Mouse (Mus musculus) stomach, embryonic 15.5 days (tissue): ENCODE data around the gene Cdhr4. TPM values are rescaled to one million over a fixed set of nuclear protein-coding genes. Genes with fewer than 3 reads are reported as not detected.
A peak's percentile ranks its signal among the peaks of the same experiment; 100 is the strongest.

Experiments
- ATAC-seq: fragments of 200-750 bp; cut with Nextera tagmentation; 2 replicates; pipeline ENCODE4 v1.8.0; 2017; ENCODE audit warnings: low read depth, moderate number of reproducible peaks, moderate TSS enrichment; ENCODE audit not compliant: insufficient read depth, low FRiP score
- H3K27ac ChIP-seq: fragments of 300-500 bp; sonication (generic); 2 replicates; pipeline ENCODE4 v1.5.1; 2015; ENCODE audit warnings: mild to moderate bottlenecking, inconsistent platforms
- H3K27me3 ChIP-seq: fragments of 300-500 bp; sonication (generic); replicated peaks from 2 replicates; pipeline ENCODE4 v1.6.1; 2015; ENCODE audit warnings: inconsistent platforms
- H3K36me3 ChIP-seq: fragments of 300-500 bp; sonication (generic); 2 replicates; pipeline ENCODE4 v1.6.1; 2015; ENCODE audit warnings: inconsistent platforms
- H3K4me1 ChIP-seq: fragments of 300-500 bp; sonication (generic); 2 replicates; pipeline ENCODE4 v1.6.1; 2015; ENCODE audit warnings: inconsistent platforms
- H3K4me2 ChIP-seq: fragments of 300-500 bp; sonication (generic); 2 replicates; pipeline ENCODE4 v1.6.1; 2015; ENCODE audit warnings: mild to moderate bottlenecking, inconsistent platforms
- H3K4me3 ChIP-seq: fragments of 300-500 bp; sonication (generic); replicated peaks from 2 replicates; pipeline ENCODE4 v1.5.1; 2015; ENCODE audit warnings: inconsistent platforms
- H3K9ac ChIP-seq: fragments of 300-500 bp; sonication (generic); 2 replicates; pipeline ENCODE4 v1.6.1; 2015; ENCODE audit warnings: inconsistent platforms
- H3K9me3 ChIP-seq: fragments of 300-500 bp; sonication (generic); 2 replicates; pipeline ENCODE4 v1.6.1; 2016; ENCODE audit warnings: inconsistent platforms
- WGBS: fragments of 180-500 bp; shearing (Covaris S2); methylation state at CpG from one replicate; pipeline ENCODE4 v1.1.7; 2015; 5-methylcytosine and 5-hydroxymethylcytosine counted together
- polyA plus RNA-seq: library from polyadenylated mRNA; unstranded; fragments of >200 nt; fragmentation: Nextera tagmentation; extraction: Ambion mirVana; gene quantifications from 2 replicates; pipeline ENCODE4 v1.2.1, GENCODE M21; 2015

The Cdhr4 gene
- polyA plus RNA-seq, 1 experiment from 2014 or later: 10.9 TPM

DNA sequence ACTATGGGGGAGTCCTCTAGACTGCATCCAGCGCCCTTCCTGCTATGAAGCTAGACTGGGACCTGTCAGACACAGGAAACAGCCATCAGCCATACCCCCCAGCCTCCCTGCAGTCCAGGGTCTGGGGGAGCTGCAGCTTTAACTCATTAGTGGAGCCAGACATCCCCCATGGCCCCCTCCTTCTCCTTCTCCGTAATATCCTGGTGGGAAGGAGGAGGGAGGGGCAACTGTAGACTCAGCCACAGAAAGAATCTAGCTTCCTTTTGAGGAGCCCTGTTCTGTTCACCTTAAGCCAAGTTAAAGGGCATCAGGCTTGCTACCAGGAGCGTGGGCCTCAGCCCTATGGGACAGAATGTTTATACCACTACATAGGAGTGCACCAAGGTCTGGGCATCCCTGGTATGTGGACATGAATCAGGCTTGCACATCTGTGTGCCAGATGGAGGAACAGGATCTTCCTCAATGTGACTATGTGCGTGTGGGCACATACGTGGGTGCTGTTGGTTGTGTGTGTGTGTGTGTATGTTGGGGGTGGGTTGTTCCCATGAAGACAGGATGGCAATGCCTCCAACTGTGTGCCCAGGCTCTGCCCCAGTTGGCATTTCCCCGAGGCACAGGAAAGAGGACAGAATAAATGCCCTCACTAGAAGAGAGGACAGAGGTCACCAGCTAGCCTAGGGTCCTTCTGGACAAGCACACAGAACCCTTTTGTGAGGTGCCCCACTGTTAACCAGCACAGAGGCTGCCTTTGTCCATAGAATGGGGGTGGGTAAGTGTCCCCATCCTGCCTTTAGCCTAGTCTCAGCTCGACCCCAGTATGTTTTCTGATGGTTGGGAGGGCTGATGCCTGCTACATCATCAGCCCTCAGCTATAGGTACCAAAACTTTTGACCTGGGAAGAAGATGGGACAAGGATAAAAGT, 10.4 kb upstream of the Cdhr4 start:
- no peaks in the 10 kb centered on the region for H3K36me3 ChIP-seq
- H3K27me3 ChIP-seq: no peaks in the 10 kb centered on the region
- no peaks in the 10 kb centered on the region for H3K9me3 ChIP-seq
- peak; percentile 8; the same call in 1 of the 2 replicates for ATAC-seq
- peaks cover 39% of the 10 kb centered on the region for H3K4me1 ChIP-seq
- peak overlapping the region; percentile 100 for H3K27ac ChIP-seq
- H3K4me3 ChIP-seq: peak overlapping the region; percentile 77
- 29% methylated on average over 7 of the region's 7 CpGs for WGBS
- peak overlapping the region; percentile 13; the same call in 1 of the 2 replicates for H3K9ac ChIP-seq
- peak overlapping the region; percentile 81 for H3K4me2 ChIP-seq

DNA sequence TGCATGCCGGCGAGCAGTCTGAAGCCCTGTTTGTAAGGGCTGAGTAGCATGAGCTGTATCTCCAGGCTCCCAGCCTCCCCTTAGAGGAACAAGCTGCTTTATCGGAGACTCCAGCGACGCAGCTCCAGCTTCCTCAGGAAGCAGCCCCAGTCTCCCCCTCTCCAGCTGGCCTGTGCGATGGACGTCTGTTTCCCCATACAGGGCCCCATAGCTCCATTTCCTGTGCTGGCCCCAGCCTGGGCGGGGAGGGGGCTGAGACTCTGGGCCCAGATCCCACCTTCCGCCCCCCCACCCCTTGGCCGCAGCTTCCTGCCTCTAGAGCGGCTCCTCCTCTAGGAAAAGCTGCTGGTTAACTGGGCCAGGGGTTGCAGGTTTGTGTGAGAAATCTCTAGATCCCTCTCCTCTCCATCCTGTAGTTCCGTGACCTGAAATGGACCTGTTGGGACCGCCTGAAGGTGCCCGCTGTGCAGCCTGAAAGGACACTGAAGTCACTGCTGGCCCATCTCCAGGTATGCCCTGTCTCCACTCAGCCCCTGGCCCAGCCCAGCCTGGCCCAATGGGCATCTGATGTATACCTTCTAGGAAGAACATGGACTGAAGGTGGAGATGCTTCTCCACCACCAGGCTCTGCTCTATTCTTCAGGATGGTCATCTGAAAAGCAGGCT, 9.5 kb upstream of the Cdhr4 start, which contains the start of gene Gm20661:
Gene Gm20661 (plus strand): TSS at position 378 of the 666 bp plus-strand sequence.
- no peaks in the 10 kb centered on the region for H3K27me3 ChIP-seq
- WGBS: 14% methylated on average over 14 of the region's 14 CpGs
- H3K4me1 ChIP-seq: peaks cover 41% of the 10 kb centered on the region
- peak within 1 kb of the TSS; percentile 81 for H3K4me2 ChIP-seq
- H3K36me3 ChIP-seq: no peaks in the 10 kb centered on the region
- ATAC-seq: peak; percentile 77
- peak within 1 kb of the TSS; percentile 77 for H3K4me3 ChIP-seq
- no peaks in the 10 kb centered on the region for H3K9me3 ChIP-seq
- peak within 1 kb of the TSS; percentile 65; the same call in 1 of the 2 replicates for H3K9ac ChIP-seq
- H3K27ac ChIP-seq: peak within 1 kb of the TSS; percentile 100

DNA sequence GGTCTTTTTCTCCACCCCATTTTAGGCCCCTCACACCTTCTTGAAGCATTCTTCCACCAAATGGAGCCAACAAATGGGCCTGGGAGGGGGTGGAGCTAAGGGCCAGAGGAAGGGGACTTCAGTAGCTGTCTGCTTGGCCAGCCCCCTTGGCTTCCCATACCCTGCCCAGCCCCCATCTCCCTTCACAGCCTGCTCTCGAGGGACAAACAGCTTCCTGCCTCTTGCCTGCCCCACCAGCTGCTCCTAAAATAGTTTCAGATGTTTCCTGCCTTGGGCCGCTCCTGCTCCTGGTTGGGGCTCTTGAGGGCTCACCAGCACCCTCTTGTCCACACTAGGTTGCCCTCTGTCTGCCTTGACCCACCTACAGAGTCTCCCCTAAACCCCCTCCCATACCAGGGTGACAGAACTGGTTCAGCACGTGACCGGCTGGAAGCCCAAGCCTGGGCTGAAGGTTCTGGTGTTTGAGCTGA, 8.8 kb upstream of the Cdhr4 start:
- ATAC-seq: peak; percentile 44
- Histone ChIP-seq H3K9me3 (no peaks in the 10 kb centered on the region), H3K36me3 (no peaks in the 10 kb centered on the region), H3K4me2 (peak overlapping the region; percentile 81), H3K9ac (peak overlapping the region; percentile 65; the same call in 1 of the 2 replicates), H3K4me1 (peaks cover 41% of the 10 kb centered on the region), H3K27me3 (no peaks in the 10 kb centered on the region), H3K4me3 (peak overlapping the region; percentile 77), H3K27ac (peak overlapping the region; percentile 100)
- WGBS: 13% methylated on average over 4 of the region's 4 CpGs

DNA sequence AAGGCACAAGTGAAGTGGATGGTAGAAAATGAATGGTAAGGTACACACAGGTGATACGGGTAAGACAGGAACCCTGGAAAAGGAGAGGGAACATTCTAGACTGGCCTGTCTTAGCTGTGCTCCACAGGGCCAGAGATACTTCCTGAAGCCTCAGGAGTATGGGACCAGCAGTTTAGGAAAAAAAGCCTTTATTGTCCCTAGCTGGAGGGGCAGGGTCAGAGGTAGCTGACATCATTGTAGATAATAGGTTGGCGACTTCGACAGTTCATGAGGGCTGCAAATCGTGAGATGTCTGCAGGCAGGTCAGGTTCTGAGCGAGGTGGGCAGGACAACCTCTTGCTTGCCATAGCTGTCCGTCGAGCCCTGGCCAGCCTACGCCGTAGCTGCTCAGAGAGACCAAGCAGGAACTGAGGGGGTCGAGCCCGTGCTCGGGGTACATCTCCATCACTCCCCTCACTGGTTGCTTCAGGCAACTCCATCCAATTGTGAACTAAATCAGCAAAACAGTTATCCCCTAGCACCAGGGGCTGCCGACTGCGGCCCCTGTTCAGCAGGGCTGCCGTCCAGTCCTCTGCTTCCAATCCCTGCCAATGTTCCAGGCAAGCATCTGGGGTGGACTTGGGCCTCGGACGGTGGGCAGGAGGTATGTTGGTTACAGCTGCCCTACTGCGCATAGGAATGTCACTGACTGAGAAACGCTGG, 8.1 kb upstream of the Cdhr4 start:
- H3K27ac ChIP-seq: peak overlapping the region; percentile 100
- H3K27me3 ChIP-seq: no peaks in the 10 kb centered on the region
- ATAC-seq: no peak
- no peaks in the 10 kb centered on the region for H3K9me3 ChIP-seq
- H3K4me2 ChIP-seq: peak overlapping the region; percentile 81
- peaks cover 41% of the 10 kb centered on the region for H3K4me1 ChIP-seq
- H3K9ac ChIP-seq: peak overlapping the region; percentile 65; the same call in 1 of the 2 replicates
- 40% methylated on average over 19 of the region's 19 CpGs for WGBS
- peak overlapping the region; percentile 77 for H3K4me3 ChIP-seq
- H3K36me3 ChIP-seq: no peaks in the 10 kb centered on the region

DNA sequence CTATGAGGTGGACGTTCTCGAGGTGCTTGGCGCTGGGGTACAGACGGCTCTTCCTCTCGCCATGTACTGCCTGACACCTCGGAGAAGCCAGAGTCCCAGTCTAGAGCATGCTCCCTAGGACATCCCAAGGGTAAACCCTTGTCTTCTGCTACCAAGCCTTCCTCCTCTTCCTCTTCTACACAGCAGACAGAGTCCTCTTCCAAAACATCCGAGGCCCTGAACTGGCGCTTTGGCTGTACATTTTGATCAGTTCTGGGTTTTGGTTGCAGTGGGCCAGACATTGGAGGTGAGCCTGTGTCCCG, 7.6 kb upstream of the Cdhr4 start:
- 39% methylated on average over 9 of the region's 9 CpGs for WGBS
- no peak for ATAC-seq
- Histone ChIP-seq H3K4me2 (peak overlapping the region; percentile 81), H3K4me3 (peak overlapping the region; percentile 77), H3K36me3 (no peaks in the 10 kb centered on the region), H3K27ac (peak overlapping the region; percentile 100), H3K4me1 (peaks cover 41% of the 10 kb centered on the region), H3K9me3 (no peaks in the 10 kb centered on the region), H3K27me3 (no peaks in the 10 kb centered on the region), H3K9ac (peak overlapping the region; percentile 65; the same call in 1 of the 2 replicates)

DNA sequence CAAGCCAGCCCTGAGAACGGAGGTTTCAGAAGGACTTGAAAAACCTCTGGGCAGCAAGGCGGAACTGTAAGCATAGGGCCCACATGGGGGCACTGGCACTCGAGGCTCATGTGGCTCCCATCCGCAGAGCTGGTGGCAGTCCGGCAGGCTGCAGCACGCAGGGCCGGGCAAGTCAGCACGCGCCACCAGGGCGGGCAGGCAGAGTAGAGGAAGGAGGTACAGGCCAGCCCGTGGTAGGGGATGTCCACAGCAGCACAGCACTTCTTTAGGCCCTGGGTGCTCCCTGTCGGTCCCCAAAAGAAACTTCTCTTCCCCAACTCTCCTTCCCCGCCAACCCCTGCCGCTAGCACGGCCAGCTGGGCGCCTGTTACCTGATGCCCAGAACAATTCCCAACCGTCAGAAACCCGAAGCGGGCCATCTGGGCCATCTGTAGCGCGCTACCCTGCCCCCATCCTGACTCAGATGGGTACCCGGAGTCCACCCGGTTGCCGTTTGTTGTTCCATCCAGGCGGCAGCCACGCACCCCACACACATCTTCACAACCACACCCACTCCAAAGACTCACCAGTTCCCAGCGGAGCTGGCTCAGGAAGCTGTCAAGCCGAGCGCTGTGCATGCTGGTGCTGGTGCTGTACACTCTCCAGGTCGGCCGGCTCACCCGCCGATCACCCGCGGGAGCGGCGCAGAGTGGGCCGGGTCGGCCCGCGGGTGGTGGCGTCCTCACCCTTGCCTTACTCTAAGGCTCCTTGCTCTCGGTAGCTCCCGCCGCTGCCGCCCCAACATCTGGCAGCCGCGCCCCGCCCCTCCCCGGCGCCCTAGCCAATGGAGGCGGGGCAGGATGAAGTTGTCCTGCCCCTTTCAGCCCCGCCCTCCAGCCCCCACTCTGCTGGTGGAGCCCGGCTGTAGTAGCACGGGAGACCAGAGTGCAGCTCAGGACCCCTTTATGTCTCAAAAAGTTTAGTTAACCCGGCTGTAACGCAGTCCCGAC, 6.9 kb upstream of the Cdhr4 start, which contains the start of gene Inka1:
Gene Inka1 (minus strand): TSS at position 749 of the 989 bp plus-strand sequence.
- H3K36me3 ChIP-seq: no peaks in the 10 kb centered on the region
- under 1% methylated on average over 58 of the region's 58 CpGs for WGBS
- H3K9ac ChIP-seq: peak within 1 kb of the TSS; percentile 65
- no peaks in the 10 kb centered on the region for H3K27me3 ChIP-seq
- H3K4me3 ChIP-seq: peak within 1 kb of the TSS; percentile 77
- peaks cover 40% of the 10 kb centered on the region for H3K4me1 ChIP-seq
- ATAC-seq: peak; percentile 69
- H3K27ac ChIP-seq: peak within 1 kb of the TSS; percentile 100
- peak within 1 kb of the TSS; percentile 81 for H3K4me2 ChIP-seq
- no peaks in the 10 kb centered on the region for H3K9me3 ChIP-seq

DNA sequence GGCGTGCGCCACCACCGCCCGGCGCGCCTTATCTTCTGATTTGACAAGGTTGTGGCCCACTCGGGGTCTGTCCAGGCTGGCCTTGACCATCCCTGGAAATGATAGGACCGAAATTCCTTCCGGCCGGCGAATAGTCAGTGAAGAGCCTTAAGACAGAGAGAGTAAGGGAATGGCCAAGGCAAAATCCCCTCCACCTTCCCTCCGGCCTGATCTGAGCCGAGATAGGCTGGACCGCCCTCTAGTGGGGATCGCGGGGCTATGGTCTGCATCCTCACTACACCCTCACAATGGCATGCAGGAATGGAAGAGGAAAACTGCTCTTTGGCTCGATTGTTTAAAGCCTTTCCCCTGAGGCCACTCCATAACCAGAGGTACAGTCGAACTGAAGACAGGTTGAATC, 5.9 kb upstream of the Cdhr4 start:
- peak; percentile 20; the same call in 1 of the 2 replicates for ATAC-seq

DNA sequence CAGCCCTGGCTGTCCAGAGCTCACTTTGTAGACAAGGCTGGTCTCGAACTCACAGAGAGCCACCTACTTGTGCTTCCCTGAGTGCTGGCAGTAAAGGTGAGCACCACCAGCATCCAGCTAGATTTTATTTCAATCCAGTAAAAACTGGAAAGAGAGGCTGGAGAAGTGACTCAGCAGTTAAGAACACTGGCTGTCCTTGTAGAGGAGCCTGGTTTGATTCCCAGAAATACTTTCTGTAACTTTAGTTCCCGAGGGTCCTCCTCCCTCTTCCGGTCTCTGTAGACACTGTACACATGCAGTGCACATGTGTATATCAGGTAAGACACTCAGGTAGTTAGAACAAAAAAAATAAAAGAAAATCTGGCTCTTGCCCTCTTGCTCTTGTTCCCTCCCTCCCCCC, 4.3 kb upstream of the Cdhr4 start:
- H3K36me3 ChIP-seq: no peaks in the 10 kb centered on the region
- peaks cover 21% of the 10 kb centered on the region for H3K4me1 ChIP-seq
- no peaks in the 10 kb centered on the region for H3K9me3 ChIP-seq
- H3K27me3 ChIP-seq: no peaks in the 10 kb centered on the region
- H3K4me3 ChIP-seq: no peak overlapping the region
- no peak overlapping the region for H3K27ac ChIP-seq
- 72% methylated on average over 3 of the region's 3 CpGs for WGBS
- no peak for ATAC-seq
- no peak overlapping the region for H3K9ac ChIP-seq
- H3K4me2 ChIP-seq: no peak overlapping the region

More for the DNA sequence above, 5.9 kb upstream of the Cdhr4 start:
- H3K4me3 ChIP-seq: peak overlapping the region; percentile 77
- H3K27me3 ChIP-seq: no peaks in the 10 kb centered on the region
- H3K4me1 ChIP-seq: peaks cover 31% of the 10 kb centered on the region
- H3K9ac ChIP-seq: no peak overlapping the region
- H3K9me3 ChIP-seq: no peaks in the 10 kb centered on the region
- H3K36me3 ChIP-seq: no peaks in the 10 kb centered on the region
- H3K27ac ChIP-seq: peak overlapping the region; percentile 100
- H3K4me2 ChIP-seq: peak overlapping the region; percentile 81
- WGBS: 3% methylated on average over 18 of the region's 18 CpGs

DNA sequence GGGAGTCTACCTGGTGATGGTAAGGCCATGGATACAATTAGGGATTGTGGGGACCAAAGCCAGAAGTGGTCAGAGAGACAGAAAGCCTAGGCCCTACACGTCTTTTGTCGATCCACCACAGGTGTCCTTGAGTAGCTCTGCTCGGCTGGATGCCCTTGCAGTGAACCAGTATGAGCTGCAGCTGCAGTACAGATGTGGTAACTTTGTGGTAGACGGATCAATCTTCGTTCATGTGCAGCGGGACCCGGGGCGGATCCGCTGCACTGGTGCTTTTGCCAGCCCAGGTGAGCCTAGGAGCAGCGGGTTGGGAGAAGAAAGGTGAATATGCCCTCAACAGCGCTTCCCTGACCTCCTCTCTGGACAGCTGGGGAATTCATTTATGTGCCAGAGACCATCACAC, 716 bp downstream of the Cdhr4 start:
- no peak overlapping the region for H3K27ac ChIP-seq
- H3K4me3 ChIP-seq: no peak overlapping the region
- H3K9me3 ChIP-seq: no peaks in the 10 kb centered on the region
- H3K36me3 ChIP-seq: no peaks in the 10 kb centered on the region
- ATAC-seq: no peak
- 88% methylated on average over 11 of the region's 11 CpGs for WGBS
- no peaks in the 10 kb centered on the region for H3K27me3 ChIP-seq
- no peaks in the 10 kb centered on the region for H3K4me1 ChIP-seq
- H3K9ac ChIP-seq: no peak overlapping the region
- no peak overlapping the region for H3K4me2 ChIP-seq

DNA sequence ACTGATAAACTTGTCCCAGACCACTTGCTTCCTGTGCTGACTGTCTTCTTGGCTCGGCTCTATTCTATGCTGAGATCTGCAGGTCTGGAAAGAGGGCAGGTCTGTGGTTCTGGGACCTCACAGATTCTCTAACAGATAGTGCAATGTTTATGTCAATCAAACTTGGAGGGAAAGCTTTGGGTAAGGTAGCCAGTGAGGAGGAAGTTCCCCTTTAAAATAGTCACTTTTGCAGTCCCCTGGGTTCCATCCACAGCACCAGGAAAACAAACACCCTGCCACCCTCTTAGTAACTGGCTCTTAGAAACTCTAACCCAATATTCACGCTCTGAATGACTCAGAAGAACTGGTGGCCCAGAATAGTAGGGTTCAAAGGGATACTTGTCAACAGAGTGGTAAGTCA, 2.2 kb downstream of the Cdhr4 start:
- no peak for ATAC-seq
- no peak overlapping the region for H3K9ac ChIP-seq
- 40% methylated on average over 2 of the region's 2 CpGs for WGBS

More for the DNA sequence above, 2.2 kb downstream of the Cdhr4 start:
- Histone ChIP-seq H3K36me3 (no peaks in the 10 kb centered on the region), H3K9me3 (no peaks in the 10 kb centered on the region), H3K27ac (no peak overlapping the region), H3K4me1 (no peaks in the 10 kb centered on the region), H3K4me2 (no peak overlapping the region), H3K27me3 (no peaks in the 10 kb centered on the region), H3K4me3 (no peak overlapping the region)
